Mouse (Mus musculus) lung, embryonic 16.5 days (tissue): ENCODE data around the gene Rnf215. TPM values are rescaled to one million over a fixed set of nuclear protein-coding genes. Genes with fewer than 3 reads are reported as not detected.
"Not testable (repeated sequence)": the region's sequence is repeated elsewhere in the genome, so short reads cannot be mapped to it uniquely, and the experiment has no call there.

Source experiments
- ATAC-seq: fragments of 200-750 bp; cut with Nextera tagmentation; 2 replicates; pipeline ENCODE4 v1.8.0; 2017; ENCODE audit warnings: low read depth, mild to moderate bottlenecking, moderate library complexity
- H3K27ac ChIP-seq: fragments of 300-500 bp; sonication (generic); 2 replicates; pipeline ENCODE4 v1.5.1; 2014; ENCODE audit warnings: mild to moderate bottlenecking, control low read depth, low read length
- H3K27me3 ChIP-seq: fragments of 300-500 bp; sonication (generic); 2 replicates; pipeline ENCODE4 v1.6.1; 2014; ENCODE audit warnings: low read depth, low read length, mixed read lengths; ENCODE audit not compliant: control insufficient read depth, insufficient read depth
- H3K36me3 ChIP-seq: fragments of 300-500 bp; sonication (generic); 2 replicates; pipeline ENCODE4 v1.6.1; 2014; ENCODE audit warnings: low read length; ENCODE audit not compliant: control insufficient read depth, insufficient read depth
- H3K4me1 ChIP-seq: fragments of 300-500 bp; sonication (generic); replicated peaks from 2 replicates; pipeline ENCODE4 v1.6.1; 2014; ENCODE audit warnings: low read length, mixed read lengths; ENCODE audit not compliant: control insufficient read depth, insufficient read depth
- H3K4me2 ChIP-seq: fragments of 300-500 bp; sonication (generic); 2 replicates; pipeline ENCODE4 v1.6.1; 2014; ENCODE audit warnings: low read depth, low read length, control low read depth
- H3K4me3 ChIP-seq: fragments of 300-500 bp; sonication (generic); 2 replicates; pipeline ENCODE4 v1.5.1; 2014; ENCODE audit warnings: mild to moderate bottlenecking, low read length, control low read depth
- H3K9ac ChIP-seq: fragments of 300-500 bp; sonication (generic); 2 replicates; pipeline ENCODE4 v1.6.1; 2014; ENCODE audit warnings: low read length, control low read depth
- H3K9me3 ChIP-seq: fragments of 300-500 bp; sonication (generic); 2 replicates; pipeline ENCODE4 v1.6.1; 2016; ENCODE audit warnings: low read length; ENCODE audit not compliant: control insufficient read depth
- WGBS: fragments of 180-500 bp; shearing (Covaris S2); extraction: QIAGEN DNeasy Blood & Tissue Kit; methylation state at CpG from one replicate; pipeline ENCODE4 v1.1.7; 2014; 5-methylcytosine and 5-hydroxymethylcytosine counted together
- polyA plus RNA-seq: library from polyadenylated mRNA; unstranded; fragments of >200 nt; fragmentation: Nextera tagmentation; extraction: Ambion mirVana; gene quantifications from 2 replicates; pipeline ENCODE4 v1.2.1, GENCODE M21; 2015

Gene Rnf215
- polyA plus RNA-seq, 1 experiment from 2014 or later: 35.7 TPM

GRCm38 (mm10) chr11:4119635-4120034 is 15.4 kb upstream of the Rnf215 start:
- Histone ChIP-seq H3K27me3 (no peaks in the 10 kb centered on the region), H3K9me3 (no peaks in the 10 kb centered on the region), H3K4me1 (peaks cover 14% of the 10 kb centered on the region), H3K4me2 (no peak overlapping the region), H3K9ac (no peak overlapping the region), H3K27ac (no peak overlapping the region), H3K36me3 (no peaks in the 10 kb centered on the region), H3K4me3 (no peak overlapping the region)
- 38% methylated on average over 5 of the region's 5 CpGs for WGBS
- ATAC-seq: 0 out of 2 replicates have a peak, but pooled peaks have one; percentile 21

- H3K9me3 ChIP-seq: peaks cover 10% of the 10 kb centered on the region; the same call in 1 of the 2 replicates
- no peak overlapping the region for H3K4me3 ChIP-seq
- H3K36me3 ChIP-seq: no peaks in the 10 kb centered on the region
- no peak overlapping the region for H3K9ac ChIP-seq
- no peak overlapping the region for H3K4me2 ChIP-seq
- H3K27ac ChIP-seq: no peak overlapping the region
- H3K4me1 ChIP-seq: peaks cover 14% of the 10 kb centered on the region
- WGBS: 69% methylated on average over 3 of the region's 3 CpGs
- H3K27me3 ChIP-seq: no peaks in the 10 kb centered on the region
- ATAC-seq: no peak
These were observed 13.3 kb upstream of the Rnf215 start for GRCm38 (mm10) chr11:4121691-4122090.

- Histone ChIP-seq H3K4me2 (no peak overlapping the region), H3K4me1 (peaks cover 14% of the 10 kb centered on the region), H3K4me3 (no peak overlapping the region), H3K27me3 (no peaks in the 10 kb centered on the region), H3K9me3 (peaks cover 10% of the 10 kb centered on the region; the same call in 1 of the 2 replicates), H3K27ac (no peak overlapping the region), H3K9ac (no peak overlapping the region), H3K36me3 (no peaks in the 10 kb centered on the region)
- no peak for ATAC-seq
- WGBS: 44% methylated on average over 5 of the region's 5 CpGs
These were observed 12.8 kb upstream of the Rnf215 start for GRCm38 (mm10) chr11:4122226-4122625.

GRCm38 (mm10) chr11:4122742-4123579 is 12.0 kb upstream of the Rnf215 start, which contains the start of gene Sec14l2:
Sec14l2 (minus strand) TSS chr11:4123415.
- H3K36me3 ChIP-seq: no peaks in the 10 kb centered on the region
- H3K27me3 ChIP-seq: no peaks in the 10 kb centered on the region
- peaks cover 10% of the 10 kb centered on the region; the same call in 1 of the 2 replicates for H3K9me3 ChIP-seq
- WGBS: 66% methylated on average over 10 of the region's 10 CpGs
- H3K4me1 ChIP-seq: peaks cover 8% of the 10 kb centered on the region
- no peak within 1 kb of the TSS for H3K4me2 ChIP-seq
- H3K4me3 ChIP-seq: no peak within 1 kb of the TSS
- no peak for ATAC-seq
- no peak within 1 kb of the TSS for H3K9ac ChIP-seq
- no peak within 1 kb of the TSS for H3K27ac ChIP-seq

- ATAC-seq: no peak
- H3K4me1 ChIP-seq: peaks cover 2% of the 10 kb centered on the region
- no peak overlapping the region for H3K4me3 ChIP-seq
- peaks cover 10% of the 10 kb centered on the region; the same call in 1 of the 2 replicates for H3K9me3 ChIP-seq
- H3K9ac ChIP-seq: no peak overlapping the region
- WGBS: 56% methylated on average over 5 of the region's 5 CpGs
- H3K27me3 ChIP-seq: no peaks in the 10 kb centered on the region
- H3K36me3 ChIP-seq: no peaks in the 10 kb centered on the region
- H3K27ac ChIP-seq: no peak overlapping the region
- H3K4me2 ChIP-seq: no peak overlapping the region
These were observed 11.1 kb upstream of the Rnf215 start for GRCm38 (mm10) chr11:4123922-4124321.

GRCm38 (mm10) chr11:4127059-4127458 is 7.9 kb upstream of the Rnf215 start:
- Histone ChIP-seq H3K27me3 (no peaks in the 10 kb centered on the region), H3K4me3 (no peak overlapping the region), H3K27ac (no peak overlapping the region), H3K4me2 (no peak overlapping the region), H3K36me3 (no peaks in the 10 kb centered on the region), H3K9ac (no peak overlapping the region), H3K4me1 (no peaks in the 10 kb centered on the region), H3K9me3 (peaks cover 10% of the 10 kb centered on the region; the same call in 1 of the 2 replicates)
- WGBS: 90% methylated on average over 1 of the region's 1 CpGs
- ATAC-seq: no peak

GRCm38 (mm10) chr11:4128461-4128860 is 6.5 kb upstream of the Rnf215 start:
- 88% methylated on average over 4 of the region's 4 CpGs for WGBS
- not testable (repeated sequence) for H3K4me2 ChIP-seq, H3K4me1 ChIP-seq, H3K9ac ChIP-seq, ATAC-seq, H3K27ac ChIP-seq, H3K27me3 ChIP-seq, H3K36me3 ChIP-seq, H3K4me3 ChIP-seq
- peaks cover 10% of the 10 kb centered on the region for H3K9me3 ChIP-seq

- no peak for ATAC-seq
- H3K27me3 ChIP-seq: no peaks in the 10 kb centered on the region
- no peak overlapping the region for H3K4me3 ChIP-seq
- peaks cover 10% of the 10 kb centered on the region for H3K4me1 ChIP-seq
- H3K4me2 ChIP-seq: no peak overlapping the region
- H3K9me3 ChIP-seq: peaks cover 3% of the 10 kb centered on the region; the same call in 1 of the 2 replicates
- no peaks in the 10 kb centered on the region for H3K36me3 ChIP-seq
- WGBS: 57% methylated on average over 3 of the region's 3 CpGs
- no peak overlapping the region for H3K9ac ChIP-seq
- H3K27ac ChIP-seq: no peak overlapping the region
These were observed 1.6 kb upstream of the Rnf215 start for GRCm38 (mm10) chr11:4133450-4133849.

- Histone ChIP-seq H3K4me1 (peaks cover 10% of the 10 kb centered on the region), H3K4me3 (no peak overlapping the region), H3K4me2 (0 out of 2 replicates have a peak overlapping the region, but pooled peaks have one; percentile 16), H3K9ac (peak overlapping the region; percentile 51), H3K36me3 (no peaks in the 10 kb centered on the region), H3K27ac (no peak overlapping the region), H3K27me3 (no peaks in the 10 kb centered on the region), H3K9me3 (peaks cover 3% of the 10 kb centered on the region; the same call in 1 of the 2 replicates)
- 54% methylated on average over 6 of the region's 6 CpGs for WGBS
- ATAC-seq: no peak
These were observed 602 bp upstream of the Rnf215 start for GRCm38 (mm10) chr11:4134400-4134799.
